Mouse (Mus musculus): ENCODE measurements at regions not wholly inside any gene's neighbourhood (a gene's known extent, or its start where the extent isn't known, plus 50 kb on each side); places are given as distances from the start of the nearest gene placed in this dataset.

GRCm38 (mm10) chr13:78405071-78405470 lies 205.5 kb upstream of the Nr2f1 start:
- in situ Hi-C loops (cut with MboI, MseI): no loop called here

DNA sequence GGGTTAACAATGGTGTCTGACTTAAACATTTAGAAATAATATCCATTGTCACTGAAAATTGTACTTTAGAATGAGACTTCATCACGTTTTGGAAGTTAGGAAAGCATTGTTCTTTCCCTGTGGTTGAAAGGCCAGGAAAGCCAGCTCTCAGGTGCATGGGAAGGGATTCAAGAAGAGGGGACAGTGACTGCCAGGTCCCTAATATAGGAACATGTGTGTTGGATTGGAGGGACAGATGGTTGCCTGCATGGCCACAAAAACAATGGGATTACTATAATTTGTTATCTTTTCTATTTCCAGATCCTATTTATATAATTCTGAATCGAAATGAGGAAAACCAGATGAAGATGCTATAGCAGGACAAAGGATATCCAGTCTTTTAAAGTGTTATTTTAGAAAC lies 184.2 kb upstream of the Nr2f1 start:
- in situ Hi-C loops (cut with MboI, MseI): no loop called here

DNA sequence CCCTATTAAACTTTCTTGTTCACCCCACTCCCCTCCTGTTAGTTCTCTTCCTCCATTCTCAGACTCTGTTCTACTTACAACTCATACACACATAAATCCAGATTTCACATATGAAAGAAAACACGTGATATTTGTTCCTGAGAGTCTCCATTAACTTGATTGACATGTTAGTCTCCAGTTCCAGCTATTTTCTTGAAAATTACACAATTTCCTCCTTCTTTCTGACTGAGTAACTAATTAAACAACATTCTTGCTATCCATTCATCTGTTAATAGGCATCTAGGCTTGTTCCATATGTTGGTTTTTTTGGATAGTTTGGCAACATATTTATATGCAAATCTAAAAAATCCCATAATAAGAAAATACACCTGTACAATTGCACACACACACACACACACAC lies 161.7 kb upstream of the Nr2f1 start:
- in situ Hi-C loops (cut with MboI, MseI): no loop called here

DNA sequence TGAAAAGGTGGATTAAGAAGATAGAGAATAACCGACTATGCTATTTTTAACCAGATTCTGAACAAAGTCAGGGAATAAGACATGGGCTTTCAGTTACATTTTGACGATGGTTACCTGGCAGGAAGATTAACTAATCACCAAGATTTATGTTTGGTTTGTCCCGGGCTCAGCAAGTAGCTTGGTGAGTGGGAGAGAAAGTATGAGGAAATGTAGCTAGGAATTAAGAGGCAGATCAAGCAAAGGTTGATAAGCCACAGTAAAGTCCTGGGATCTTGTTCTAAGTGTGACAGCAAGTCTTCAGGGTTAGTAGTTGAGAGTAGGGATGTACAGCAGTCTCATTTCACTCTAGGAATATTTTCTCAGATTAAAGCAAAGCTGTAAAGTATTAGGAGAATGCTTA lies 149.3 kb upstream of the Nr2f1 start:
- in situ Hi-C loops (cut with MboI, MseI): no loop called here

- in situ Hi-C loops (cut with MboI, MseI): no loop called here
Measured at GRCm38 (mm10) chr13:78324443-78325206, 125.1 kb upstream of the Nr2f1 start.

GRCm38 (mm10) chr13:78323183-78323582 lies 123.6 kb upstream of the Nr2f1 start:
- in situ Hi-C loops (cut with MboI, MseI): no loop called here

GRCm38 (mm10) chr13:78318434-78318833 lies 118.9 kb upstream of the Nr2f1 start:
- in situ Hi-C loops (cut with MboI, MseI): no loop called here

GRCm38 (mm10) chr13:78310837-78311236 lies 111.3 kb upstream of the Nr2f1 start:
- in situ Hi-C loops (cut with MboI, MseI): no loop called here

All from T-helper 2 cell (primary cell).